Mouse (Mus musculus) heart, adult 2 months (tissue): ENCODE data around the gene Prl7d1. TPM values are rescaled to one million over a fixed set of nuclear protein-coding genes. Genes with fewer than 3 reads are reported as not detected.
"Not testable (repeated sequence)": the region's sequence is repeated elsewhere in the genome, so short reads cannot be mapped to it uniquely, and the experiment has no call there.

Source experiments
- DNase-seq, 2 experiments: peaks; one replicate each; pipeline ENCODE4 v3.0.0; 2021
- H3K27ac ChIP-seq: fragments of 200-600 bp; 2 replicates; pipeline ENCODE4 v1.8.1; 2022
- H3K27me3 ChIP-seq: fragments of 200-500 bp; 2 replicates; pipeline ENCODE4 v1.6.1; 2012; ENCODE audit warnings: mild to moderate bottlenecking, low read length, inconsistent platforms, mixed read lengths; ENCODE audit not compliant: control insufficient read depth, insufficient read depth
- H3K36me3 ChIP-seq: fragments of 200-500 bp; 2 replicates; pipeline ENCODE4 v1.6.1; 2012; ENCODE audit warnings: low read length, inconsistent platforms; ENCODE audit not compliant: control insufficient read depth, insufficient read depth
- H3K4me1 ChIP-seq: fragments of 200-500 bp; 2 replicates; pipeline ENCODE4 v1.6.1; 2011; ENCODE audit warnings: low read length; ENCODE audit not compliant: control insufficient read depth, insufficient read depth
- H3K4me3 ChIP-seq: fragments of 200-600 bp; 2 replicates; pipeline ENCODE4 v1.8.1; 2022
- H3K79me2 ChIP-seq: fragments of 200-500 bp; replicated peaks from 2 replicates; pipeline ENCODE4 v1.6.1; 2012; ENCODE audit warnings: mild to moderate bottlenecking, inconsistent platforms, low read length, moderate library complexity, mixed read lengths; ENCODE audit not compliant: control insufficient read depth, insufficient read depth
- H3K9ac ChIP-seq: fragments of 200-500 bp; 2 replicates; pipeline ENCODE4 v1.6.1; 2012; ENCODE audit warnings: low read depth, mild to moderate bottlenecking, control low read depth, inconsistent platforms, low read length, mixed read lengths
- CTCF ChIP-seq: fragments of 200-600 bp; IDR thresholded peaks from 2 replicates; pipeline ENCODE4 v1.8.1; 2022; ENCODE audit warnings: antibody characterized with exemption, mild to moderate bottlenecking, moderate library complexity
- EP300 ChIP-seq: fragments of 200-500 bp; IDR thresholded peaks from 2 replicates; pipeline ENCODE4 v1.6.1; 2011; ENCODE audit warnings: low read depth, low read length, control low read depth; ENCODE audit not compliant: insufficient read depth
- POLR2A ChIP-seq: fragments of 200-500 bp; IDR thresholded peaks from 2 replicates; pipeline ENCODE4 v1.6.1; 2011; ENCODE audit warnings: mild to moderate bottlenecking, low read depth, low read length, control low read depth; ENCODE audit not compliant: insufficient read depth
- WGBS: fragments of 180-500 bp; shearing (Covaris S2); methylation state at CpG from one replicate; pipeline ENCODE4 v1.1.7; 2018; 5-methylcytosine and 5-hydroxymethylcytosine counted together
- intact Hi-C: fragments of 180-260 bp; cut with DNase I; formaldehyde crosslinking; loops from one replicate; pipeline ENCODE4 v1.15.1; 2025
- long read RNA-seq: library from polyadenylated mRNA; stranded (forward); transcript quantifications from one replicate; pipeline ENCODE4 v2.0.0, GENCODE M21; 2021
- polyA plus RNA-seq: library from polyadenylated mRNA; depleted of rRNA; stranded (reverse); fragments of >200 nt; gene quantifications from 2 replicates; pipeline ENCODE4 v1.2.3, GENCODE M21; 2012; rRNA removed
- total RNA-seq, 2 experiments: library from RNA; stranded (reverse); gene quantifications; 2 replicates each; pipeline ENCODE4 v1.2.3; 2021

Prl7d1 gene
- total RNA-seq (not detected), polyA plus RNA-seq (not detected in 2 replicates)
- long read RNA-seq, result 0 reads

DNA sequence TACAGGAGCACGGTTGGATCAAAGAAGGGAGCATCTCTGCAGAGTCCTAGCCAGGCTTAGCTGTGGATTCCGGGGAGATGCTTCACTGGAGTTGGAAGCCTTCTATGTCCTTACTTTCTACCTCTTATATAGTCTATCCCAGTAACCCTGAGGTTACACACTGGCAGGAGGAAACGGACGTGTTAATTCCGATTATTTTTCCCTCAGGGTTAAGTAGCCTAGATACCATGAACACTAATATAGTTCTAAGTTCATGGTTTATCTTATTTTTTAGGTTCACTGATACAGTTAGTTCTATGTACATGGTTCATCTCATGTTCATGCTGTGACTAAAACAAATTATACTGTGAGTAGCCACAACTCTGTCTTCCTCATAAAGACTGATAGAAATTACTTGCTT, at the start of gene Prl7d1:
Gene Prl7d1, minus strand, starts transcription at position 101 of the 400 bp plus-strand sequence.
- Histone ChIP-seq H3K4me3 (no peak within 1 kb of the TSS), H3K79me2 (no peaks in the 10 kb centered on the region), H3K4me1 (no peaks in the 10 kb centered on the region), H3K27ac (no peak within 1 kb of the TSS), H3K36me3 (no peaks in the 10 kb centered on the region), H3K9ac (no peak within 1 kb of the TSS), H3K27me3 (no peaks in the 10 kb centered on the region)
- 79% methylated on average over 5 of the region's 5 CpGs for WGBS
- intact Hi-C loops, result no loop called here
- TF ChIP-seq CTCF (no peak), EP300 (no peak), POLR2A (no peak)
- DNase-seq, result no peak

DNA sequence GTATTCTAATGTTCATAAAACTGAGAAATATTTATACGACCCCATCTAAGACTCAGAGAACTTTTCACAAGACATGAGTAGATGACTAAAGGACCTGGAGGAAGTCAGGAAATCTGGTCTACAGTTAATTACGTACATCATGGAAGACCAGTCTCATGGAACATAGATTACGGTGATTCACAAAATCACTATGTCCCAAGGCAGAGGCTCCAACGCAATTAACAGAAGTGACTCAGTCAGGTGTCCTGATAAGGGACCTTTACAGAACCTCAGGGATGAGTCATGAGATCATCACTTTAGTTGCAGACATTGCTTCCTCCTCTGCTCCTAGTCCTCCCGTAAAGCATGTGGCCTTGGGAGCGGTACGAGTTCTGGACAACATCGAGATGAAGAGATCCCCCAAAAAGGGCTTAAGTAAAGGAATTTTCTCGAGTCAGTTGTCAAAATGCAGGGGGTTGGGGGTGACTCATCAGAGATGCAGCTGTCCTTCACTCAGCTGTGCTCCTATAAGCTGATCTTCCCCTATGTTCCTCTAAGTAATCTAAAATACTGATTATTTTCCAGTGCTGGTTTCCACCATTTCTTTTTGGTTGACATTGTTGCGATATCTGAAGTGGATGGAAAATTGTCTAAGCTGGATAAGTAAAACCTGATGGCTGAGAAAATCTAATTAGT, 18.1 kb upstream of the Prl7d1 start:
- H3K9ac ChIP-seq, result no peak overlapping the region
- 72% methylated on average over 10 of the region's 10 CpGs for WGBS
- no peak overlapping the region for H3K4me3 ChIP-seq
- intact Hi-C loops, result no loop called here
- no peaks in the 10 kb centered on the region for H3K79me2 ChIP-seq
- H3K36me3 ChIP-seq, result no peaks in the 10 kb centered on the region
- TF ChIP-seq EP300 (no peak), POLR2A (no peak), CTCF (no peak)
- no peak for DNase-seq
- H3K4me1 ChIP-seq, result no peaks in the 10 kb centered on the region
- no peak overlapping the region for H3K27ac ChIP-seq
- H3K27me3 ChIP-seq, result no peaks in the 10 kb centered on the region

DNA sequence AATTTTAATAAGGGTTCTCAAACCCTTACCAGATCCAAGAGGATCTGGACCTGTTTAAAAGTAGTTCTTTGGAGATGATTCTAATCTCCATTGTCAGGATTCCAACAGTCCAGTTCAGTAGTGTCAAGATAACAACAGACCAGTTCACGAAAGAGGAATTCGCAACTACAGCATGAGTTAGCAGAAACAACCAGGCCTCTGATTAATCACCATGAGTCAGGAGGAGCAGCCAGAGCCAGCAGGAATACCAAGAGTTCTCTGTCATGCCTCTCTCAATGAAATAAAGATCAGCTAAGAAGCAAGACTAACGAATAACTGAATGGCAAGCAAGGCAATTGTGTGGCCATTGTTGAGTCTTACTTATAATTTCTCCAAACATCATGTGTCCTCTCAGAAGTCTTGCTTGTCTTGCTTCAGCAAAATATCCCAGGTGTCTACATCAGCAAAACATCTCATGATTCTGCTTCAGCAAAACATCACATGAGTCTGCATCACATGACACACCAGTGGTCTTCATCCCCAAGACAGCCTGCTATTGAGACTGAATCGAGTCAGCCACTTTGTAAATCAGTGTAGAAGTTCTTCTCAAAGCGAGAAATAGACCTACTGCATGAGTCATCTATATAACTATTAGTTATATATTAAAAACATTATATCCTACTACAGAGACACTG, 13.9 kb upstream of the Prl7d1 start:
- H3K36me3 ChIP-seq, intact Hi-C loops, H3K27ac ChIP-seq, H3K4me3 ChIP-seq, DNase-seq, H3K79me2 ChIP-seq, H3K9ac ChIP-seq, H3K4me1 ChIP-seq, H3K27me3 ChIP-seq: not testable (repeated sequence)
- WGBS, result 65% methylated on average over 5 of the region's 5 CpGs

DNA sequence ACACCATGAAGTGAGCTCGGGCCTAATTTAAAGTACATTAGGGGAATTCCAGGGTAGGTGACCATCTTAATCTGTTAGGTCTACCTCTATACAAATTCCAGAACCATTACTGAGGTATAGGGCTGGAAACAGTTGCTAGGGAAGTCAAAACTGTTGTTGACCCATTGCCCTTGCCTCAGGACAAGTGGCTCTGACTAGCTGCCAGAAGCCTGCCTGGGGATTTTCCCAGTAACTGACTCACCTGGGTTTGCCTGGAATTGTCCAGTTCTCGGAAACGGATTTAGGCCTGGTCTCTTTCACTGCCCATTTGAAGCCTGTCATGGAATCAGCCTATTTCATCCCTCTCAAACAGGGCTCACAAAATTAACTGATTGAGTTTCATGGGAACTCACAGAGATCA, 8.5 kb upstream of the Prl7d1 start:
- H3K4me1 ChIP-seq, H3K4me3 ChIP-seq, DNase-seq, intact Hi-C loops, H3K36me3 ChIP-seq, H3K9ac ChIP-seq, H3K27ac ChIP-seq, H3K79me2 ChIP-seq, H3K27me3 ChIP-seq: not testable (repeated sequence)
- 78% methylated on average over 3 of the region's 3 CpGs for WGBS

DNA sequence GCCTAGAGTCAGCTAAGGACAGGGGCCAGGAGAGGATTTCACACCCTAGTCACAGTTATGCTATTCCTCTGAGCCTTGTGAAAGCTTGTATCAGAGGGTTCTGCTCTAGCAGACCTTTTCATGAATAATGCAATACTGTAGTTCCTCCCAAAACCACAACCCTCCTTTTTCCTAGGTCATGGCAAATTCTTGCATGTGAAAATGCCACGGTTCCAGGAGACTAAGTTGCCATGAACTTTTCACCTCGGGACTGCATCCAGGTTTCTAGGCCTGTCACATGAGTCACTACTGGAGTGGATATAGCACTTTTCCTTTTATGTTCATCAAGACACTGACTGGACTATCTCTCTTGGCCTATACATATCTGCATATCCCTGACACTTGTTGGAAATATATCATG, 10.0 kb downstream of the Prl7d1 start:
- TF ChIP-seq EP300 (no peak), POLR2A (no peak), CTCF (no peak)
- H3K27ac ChIP-seq, result no peak overlapping the region
- H3K9ac ChIP-seq, result no peak overlapping the region
- H3K4me3 ChIP-seq, result no peak overlapping the region
- H3K4me1 ChIP-seq, result no peaks in the 10 kb centered on the region
- H3K27me3 ChIP-seq, result no peaks in the 10 kb centered on the region
- intact Hi-C loops, result no loop called here
- H3K36me3 ChIP-seq, result no peaks in the 10 kb centered on the region
- no peaks in the 10 kb centered on the region for H3K79me2 ChIP-seq
- WGBS, result 40% methylated on average over 2 of the region's 2 CpGs
- DNase-seq, result no peak

DNA sequence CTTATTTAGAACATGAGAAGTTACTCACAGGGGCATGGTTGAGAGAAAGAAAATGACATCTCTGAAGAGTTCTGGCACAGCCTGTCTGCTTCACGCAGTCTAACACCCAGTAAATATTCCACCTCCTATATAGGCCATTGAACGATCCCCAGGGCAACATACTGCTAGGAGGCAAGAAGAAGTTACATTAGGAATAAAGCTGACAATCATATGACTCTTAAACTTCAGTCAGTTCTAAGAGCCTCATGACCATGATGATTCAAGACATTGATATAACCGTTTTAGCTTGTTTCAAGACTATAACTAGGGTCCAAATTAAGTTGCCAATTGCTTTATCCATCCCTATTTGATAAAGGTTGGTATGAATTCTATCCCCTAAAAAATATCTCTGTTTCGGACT, 48.6 kb downstream of the Prl7d1 start, which contains the start of gene Prl7a2:
Gene Prl7a2, minus strand, starts transcription at position 101 of the 400 bp plus-strand sequence.
- intact Hi-C loops, result no loop called here
- Histone ChIP-seq H3K9ac (no peak within 1 kb of the TSS), H3K4me3 (no peak within 1 kb of the TSS), H3K27ac (no peak within 1 kb of the TSS), H3K79me2 (no peaks in the 10 kb centered on the region), H3K27me3 (no peaks in the 10 kb centered on the region), H3K4me1 (no peaks in the 10 kb centered on the region), H3K36me3 (no peaks in the 10 kb centered on the region)
- no peak for DNase-seq
- no peak for TF ChIP-seq POLR2A
- WGBS, result 76% methylated on average over 4 of the region's 4 CpGs
